Mouse (Mus musculus) cerebellum, adult 2 months (tissue): ENCODE measurements at regions not wholly inside any gene's neighbourhood (a gene's known extent, or its start where the extent isn't known, plus 50 kb on each side); places are given as distances from the start of the nearest gene placed in this dataset.

Experiments used
- CTCF ChIP-seq: fragments of 200-500 bp; IDR thresholded peaks from 2 replicates; pipeline ENCODE4 v1.5.1; 2011; ENCODE audit warnings: low read depth, mild to moderate bottlenecking, control low read depth, low read length, moderate library complexity, borderline replicate concordance; ENCODE audit not compliant: insufficient read depth
- POLR2A ChIP-seq: fragments of 200-500 bp; IDR thresholded peaks from 2 replicates; pipeline ENCODE4 v1.6.1; 2011; ENCODE audit warnings: low read length, control low read depth, borderline replicate concordance; ENCODE audit not compliant: insufficient read depth

- TF ChIP-seq CTCF: no peak
- no peak for TF ChIP-seq POLR2A
These were observed 1276.9 kb downstream of the Efna5 start for GRCm38 (mm10) chr17:61604246-61604645.
